ENCODE assay signal across 20 mouse cellular contexts in genomic region chr15:25913659-25914058, GRCm38 (mm10).
DNase-seq lines count a peak whose midpoint lies in the region; ATAC-seq and TF ChIP-seq lines count a peak whose summit lies in the region.
"Had no signal": no experiment of that assay in that cellular context is flagged by ENCODE, and none has a peak within 500 bp of the region (broad histone marks: within the 10 kb centered on the region; RNA-seq: fewer than 3 reads in every experiment).

No protein-coding gene starts in this region.

- ATAC-seq in heart, embryonic 12.5 days (ENCODE audit: insufficient number of reproducible peaks, low FRiP score): no peak
- peak; percentile 45 for ATAC-seq in Patski
- ATAC-seq in liver, embryonic 13.5 days (ENCODE audit: low read depth): peak; percentile 35; the same call in 1 of the 2 replicates
- ATAC-seq: activated CD4-positive, CD25-positive, alpha-beta regulatory T cell, adult 4 months; forebrain, embryonic 14.5 days; inflammation-experienced regulatory T-cells, adult 6 months; midbrain, embryonic 13.5 days had no signal

- no peak overlapping the region for H3K4me2 ChIP-seq in heart, embryonic 12.5 days
- no peak overlapping the region for H3K4me2 ChIP-seq in liver, embryonic 13.5 days
- H3K4me2 ChIP-seq: hindbrain, embryonic 12.5 days; midbrain, embryonic 13.5 days had no signal

- peak overlapping the region; percentile 26; the same call in 1 of the 2 replicates for H3K27ac ChIP-seq in heart, embryonic 12.5 days (ENCODE audit: poor library complexity, severe bottlenecking)
- no peak overlapping the region for H3K27ac ChIP-seq in liver, embryonic 13.5 days
- H3K27ac ChIP-seq: embryonic facial prominence, embryonic 10.5 days; hindbrain, embryonic 12.5 days; midbrain, embryonic 13.5 days had no signal

- no peak overlapping the region for H3K9ac ChIP-seq in heart, embryonic 12.5 days
- no peak overlapping the region for H3K9ac ChIP-seq in liver, embryonic 13.5 days
- H3K9ac ChIP-seq: hindbrain, embryonic 12.5 days; midbrain, embryonic 13.5 days had no signal

- CTCF ChIA-PET in Patski (lab: Charles Lee): interaction anchor here (1.0 to 2.0 kb wide), 8 partner anchors 13 to 80 kb away, joined by 3 to 9 read pairs (median 5); partner anchors contain the start of gene Retreg1

- in situ Hi-C loops in Patski (cut with MboI; ENCODE audit: low pct_unique_long_range_greater_than_20kb): loop anchor here (5.0 kb wide), 1 partner anchor 44 kb away; no protein-coding TSS in a partner anchor

- TF ChIP-seq CTCF in Patski (IDR thresholded peaks at IDR 0.05): no peak

- 73% methylated on average over 9 of the region's 9 CpGs for WGBS in heart, embryonic 12.5 days
- 59% methylated on average over 9 of the region's 9 CpGs for WGBS in liver, embryonic 13.5 days (ENCODE audit: insufficient replicate concordance)

- H3K9me3 ChIP-seq in heart, embryonic 12.5 days (replicated peaks): no peaks in the 10 kb centered on the region
- no peaks in the 10 kb centered on the region for H3K9me3 ChIP-seq in liver, embryonic 13.5 days (replicated peaks)
- H3K9me3 ChIP-seq: embryonic facial prominence, embryonic 10.5 days; hindbrain, embryonic 12.5 days; midbrain, embryonic 13.5 days had no signal

- no peak for DNase-seq in heart, adult 11 months
- no peak for DNase-seq in Patski (ENCODE audit: low read depth, low spot score)
- peak; percentile 90 for DNase-seq in kidney, adult 9 months
- DNase-seq in liver, embryonic 13.5 days: no peak
- no peak for DNase-seq in layer of hippocampus, postnatal 36 days
- DNase-seq in layer of hippocampus, postnatal 25 days (ENCODE audit: extremely low spot score in 1 of 2, low spot score in 1 of 2): no peak
- no peak for DNase-seq in testis, postnatal 10 days (ENCODE audit: low spot score)
- DNase-seq: adrenal gland, postnatal 25 days; B cell, adult 2 months; cerebellum, adult 18-20 months; cerebellum, postnatal 36 days; right cerebral cortex, adult 18-20 months; thymus, adult 18-20 months had no signal

- no peaks in the 10 kb centered on the region for H3K36me3 ChIP-seq in heart, embryonic 12.5 days
- H3K36me3 ChIP-seq in liver, embryonic 13.5 days: no peaks in the 10 kb centered on the region
- H3K36me3 ChIP-seq: embryonic facial prominence, embryonic 10.5 days; hindbrain, embryonic 12.5 days; midbrain, embryonic 13.5 days had no signal

- H3K27me3 ChIP-seq in heart, embryonic 12.5 days (replicated peaks): no peaks in the 10 kb centered on the region
- H3K27me3 ChIP-seq in Patski: no peaks in the 10 kb centered on the region
- H3K27me3 ChIP-seq in liver, embryonic 13.5 days: no peaks in the 10 kb centered on the region
- H3K27me3 ChIP-seq: hindbrain, embryonic 12.5 days; midbrain, embryonic 13.5 days had no signal

- POLR2A ChIA-PET in Patski (lab: Charles Lee): interaction anchor here (0.9 kb wide), 1 partner anchor 16 kb away, joined by 3 read pairs; no protein-coding TSS in a partner anchor

- H3K4me3 ChIP-seq in heart, embryonic 12.5 days: no peak overlapping the region
- H3K4me3 ChIP-seq in liver, embryonic 13.5 days (replicated peaks): no peak overlapping the region
- H3K4me3 ChIP-seq: embryonic facial prominence, embryonic 10.5 days; hindbrain, embryonic 12.5 days; midbrain, embryonic 13.5 days had no signal

- peaks cover 65% of the 10 kb centered on the region for H3K4me1 ChIP-seq in heart, embryonic 12.5 days (replicated peaks)
- H3K4me1 ChIP-seq in liver, embryonic 13.5 days (replicated peaks): peaks cover 22% of the 10 kb centered on the region
